Mouse (Mus musculus) lung, postnatal 10 days (tissue): ENCODE measurements around the gene Ppil1.
"Not testable (repeated sequence)": the region's sequence is repeated elsewhere in the genome, so short reads cannot be mapped to it uniquely, and the experiment has no call there.

Experiments
- DNase-seq: peaks from one replicate; pipeline ENCODE4 v3.0.0; 2021

The Ppil1 gene

DNA sequence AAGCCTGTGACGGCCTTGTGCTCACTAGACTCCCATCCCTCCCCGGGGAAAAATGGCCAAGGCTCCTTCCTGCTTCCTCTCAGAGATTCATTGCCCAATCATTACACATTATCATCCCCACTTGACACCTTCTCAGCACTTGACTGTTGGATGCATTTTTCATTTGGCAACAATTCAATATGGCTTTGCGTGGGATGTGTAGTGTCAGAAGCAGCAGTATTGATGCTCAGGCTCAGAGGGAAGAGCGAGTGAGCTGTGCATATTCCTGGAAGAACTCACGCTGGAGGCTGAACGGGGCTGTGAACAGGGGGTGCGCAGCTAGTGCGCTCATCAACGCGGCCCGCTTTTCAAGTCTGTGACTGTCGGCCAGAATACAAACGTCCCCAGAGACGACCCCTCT, 13.0 kb downstream of the Ppil1 start:
- not testable (repeated sequence) for DNase-seq

DNA sequence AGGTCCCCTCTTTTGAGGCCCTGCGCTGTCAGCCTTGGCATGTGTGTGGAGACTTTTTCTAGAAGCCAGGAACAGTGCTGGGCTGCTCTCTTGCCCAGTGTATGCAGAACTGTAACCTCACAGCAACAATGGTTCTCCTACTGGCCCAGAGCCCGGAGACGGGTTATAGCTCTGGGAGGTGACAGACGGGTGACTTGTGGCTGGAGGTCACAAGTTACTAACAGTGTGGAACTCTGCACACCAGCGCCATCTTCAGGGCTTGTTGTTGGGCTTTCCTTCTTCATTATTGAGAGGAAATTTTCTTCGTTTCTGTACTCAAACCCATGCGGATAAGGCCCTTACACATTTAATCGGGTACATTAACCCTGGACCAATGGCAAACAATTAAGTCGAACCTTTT, 14.5 kb downstream of the Ppil1 start:
- DNase-seq = peak; percentile 88

DNA sequence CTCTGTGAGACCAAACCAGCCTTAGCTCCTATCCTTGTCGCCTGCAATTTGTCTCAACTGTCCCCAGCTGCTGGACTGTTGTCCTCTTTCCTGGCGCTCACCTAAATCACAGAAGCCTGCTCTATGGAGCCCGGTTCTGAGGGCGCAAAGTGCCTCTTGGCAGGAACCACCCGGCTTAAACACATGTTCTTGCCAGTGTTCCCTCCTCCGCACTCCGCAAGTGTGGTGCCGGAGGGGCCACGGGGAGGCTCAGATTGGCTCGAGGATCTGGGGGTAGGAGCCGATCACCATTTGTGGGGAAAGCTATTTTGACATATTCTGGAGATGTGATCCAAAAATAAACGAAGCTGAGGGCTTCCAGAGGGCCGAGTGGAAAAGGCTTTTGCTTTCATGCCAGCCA, 16.1 kb downstream of the Ppil1 start:
- DNase-seq = peak; percentile 48

DNA sequence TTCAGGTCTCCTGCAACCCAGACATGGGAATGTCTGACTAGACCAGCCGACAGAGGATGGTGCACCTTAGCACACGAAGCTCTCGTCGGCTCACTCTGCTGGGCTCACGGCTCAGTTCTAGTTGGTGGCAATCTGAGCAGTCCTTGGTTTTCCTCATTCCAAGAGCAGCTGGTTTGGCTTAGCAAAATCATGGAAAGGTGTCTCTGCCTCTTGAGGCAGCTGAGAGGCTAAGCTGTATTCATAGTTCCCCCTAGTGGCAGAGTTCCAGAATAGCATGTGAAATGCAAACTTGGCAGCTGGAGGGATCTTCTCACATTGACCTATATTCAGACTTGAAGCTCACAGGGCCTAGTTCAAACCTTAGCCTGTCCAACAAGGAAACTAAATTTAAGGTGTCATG, 17.4 kb downstream of the Ppil1 start:
- peak; percentile 77 for DNase-seq

DNA sequence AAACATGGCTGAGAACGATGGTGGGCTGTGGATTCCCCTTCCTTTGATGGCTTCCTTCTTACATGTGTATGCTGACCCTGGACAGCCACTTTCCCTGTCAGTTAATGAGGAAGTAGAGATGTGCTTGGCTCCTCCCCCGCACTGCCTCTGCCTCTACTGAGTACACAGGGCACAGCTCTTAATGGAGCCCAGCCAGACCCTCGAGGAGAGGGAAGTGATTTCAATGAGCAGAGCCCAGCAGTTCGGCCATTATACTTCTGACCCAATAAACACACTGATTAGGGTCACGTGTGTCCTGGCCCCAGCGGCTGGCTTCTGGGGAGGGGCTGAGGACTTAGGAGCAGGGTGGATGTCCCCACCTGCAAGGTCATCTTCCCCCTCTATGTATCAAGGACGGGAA, 18.3 kb downstream of the Ppil1 start:
- DNase-seq = peak; percentile 52

DNA sequence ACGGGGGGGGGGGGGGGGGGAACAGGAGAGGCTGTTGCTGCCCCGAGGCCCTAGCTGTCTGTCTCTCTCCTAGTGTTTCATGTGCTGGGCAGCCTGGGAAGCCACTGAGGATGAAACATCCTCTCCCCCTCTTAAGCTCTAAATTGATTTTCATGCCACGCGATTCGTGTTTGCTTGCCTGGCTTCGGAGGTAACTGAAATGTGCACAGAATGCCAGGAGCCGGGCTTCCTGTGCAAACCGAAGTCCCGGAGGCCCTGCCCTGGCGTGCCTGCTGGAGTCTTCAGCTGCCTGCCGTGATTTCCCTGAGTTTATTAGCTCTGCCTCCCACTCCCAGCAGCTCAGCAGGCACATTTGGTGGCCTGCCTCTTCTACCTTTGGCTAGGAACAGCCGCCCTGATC, 19.1 kb downstream of the Ppil1 start:
- no peak for DNase-seq

DNA sequence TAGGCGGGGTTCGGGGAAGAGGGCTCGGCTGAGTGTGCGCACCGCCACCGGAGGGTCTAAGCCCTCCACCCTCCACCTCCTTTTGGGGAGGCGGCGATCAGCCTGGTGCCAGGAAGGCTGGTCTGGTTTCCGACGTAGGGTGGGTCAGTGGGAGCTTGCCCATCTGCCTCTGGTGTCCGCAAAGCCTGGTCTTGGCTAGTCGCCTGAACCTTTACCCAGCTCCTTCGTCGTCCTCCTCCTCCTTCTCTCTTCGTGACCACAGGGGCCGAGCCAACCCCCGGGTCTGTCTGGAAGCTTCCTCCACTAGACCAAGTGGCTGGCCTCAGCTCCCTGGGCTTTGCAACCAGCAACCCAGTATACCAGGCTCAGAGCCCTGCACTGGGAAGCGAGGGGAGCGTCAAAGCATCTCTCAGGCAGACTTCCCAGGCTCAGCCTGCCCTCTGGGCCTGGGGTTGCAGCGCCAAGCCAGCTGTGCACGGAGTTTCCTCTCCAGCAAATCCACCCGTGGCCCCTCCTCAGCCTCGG, 25.5 kb downstream of the Ppil1 start:
- DNase-seq = no peak

DNA sequence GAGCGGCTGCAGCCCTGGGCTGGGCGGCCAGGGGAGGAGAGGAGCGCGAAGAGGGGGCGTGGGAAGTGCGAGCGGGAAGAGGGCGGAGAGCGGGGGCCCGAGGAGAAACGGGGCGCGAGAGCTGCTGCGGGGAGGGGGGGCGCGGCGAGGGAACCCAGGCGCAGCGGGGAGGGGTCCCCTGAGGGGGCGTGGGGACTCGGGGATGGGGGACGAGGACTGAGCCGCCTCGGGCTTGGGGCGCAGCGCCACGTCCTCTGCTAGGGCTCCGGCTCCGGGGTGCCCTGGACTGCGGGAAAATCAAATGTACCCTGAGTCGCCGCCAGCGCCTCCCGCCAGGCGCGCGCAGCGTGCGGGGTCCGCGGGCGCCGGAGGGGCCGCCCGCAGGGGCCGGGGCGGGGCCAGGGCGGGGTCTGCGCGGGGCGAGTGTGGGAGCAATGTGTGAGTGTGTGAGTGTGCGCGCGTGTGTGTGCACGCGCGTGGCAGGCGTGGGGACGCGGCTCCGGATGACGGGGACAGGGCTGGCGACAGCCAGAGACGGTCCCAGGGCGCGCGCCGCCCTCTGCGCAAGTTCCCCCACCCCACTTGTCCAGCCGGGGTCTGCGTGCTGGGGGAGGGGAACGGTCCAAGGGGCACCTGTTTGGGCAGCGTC, 26.1 kb downstream of the Ppil1 start, which contains the start of gene Cpne5:
Gene Cpne5, minus strand, starts transcription at position 396 of the 649 bp plus-strand sequence.
- peak; percentile 40 for DNase-seq

DNA sequence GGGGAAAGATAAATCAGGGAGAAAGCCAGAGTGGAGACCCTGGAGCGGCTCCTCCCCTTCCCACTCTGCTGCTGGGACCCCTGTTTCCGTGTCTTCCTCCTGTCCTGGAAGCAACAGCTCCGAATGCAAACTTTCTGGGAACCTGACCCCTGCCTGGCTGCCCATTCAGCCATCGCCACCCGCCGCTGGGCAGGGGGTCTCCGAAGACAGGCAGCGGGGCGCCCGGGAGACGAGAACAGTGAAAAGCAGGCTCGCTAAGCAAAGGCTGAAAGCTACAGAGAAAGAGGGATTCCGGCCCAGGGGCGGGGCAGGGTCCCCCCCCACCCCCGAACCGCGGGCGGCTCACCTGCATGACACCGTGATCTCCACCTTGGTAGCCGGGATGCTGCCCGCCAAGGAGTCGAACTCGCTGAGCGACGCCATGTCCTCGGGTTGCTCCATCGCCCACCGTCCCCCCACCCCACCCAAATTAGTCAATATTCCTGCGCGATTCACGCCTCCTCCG, 26.7 kb downstream of the Ppil1 start:
- no peak for DNase-seq

DNA sequence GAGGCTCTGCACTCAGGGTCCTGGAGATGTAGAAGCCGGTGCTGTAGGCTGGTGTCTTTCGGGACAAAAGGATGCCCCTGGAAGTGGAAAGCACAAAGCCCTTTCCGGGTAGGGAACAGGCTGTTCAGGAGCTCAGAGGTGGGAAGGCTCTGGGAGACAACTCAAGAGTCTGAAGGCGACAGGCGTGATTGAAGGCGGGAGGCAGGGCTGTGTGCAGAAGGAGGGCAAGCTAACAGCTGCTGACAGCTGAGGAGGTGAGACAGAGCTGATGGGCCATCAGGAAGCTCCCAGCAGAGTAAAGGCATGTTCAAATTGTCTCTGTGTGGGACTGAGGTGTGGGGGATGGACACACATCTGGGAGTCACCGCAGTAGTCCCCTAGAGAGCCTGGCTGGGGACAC, 27.9 kb downstream of the Ppil1 start:
- no peak for DNase-seq

DNA sequence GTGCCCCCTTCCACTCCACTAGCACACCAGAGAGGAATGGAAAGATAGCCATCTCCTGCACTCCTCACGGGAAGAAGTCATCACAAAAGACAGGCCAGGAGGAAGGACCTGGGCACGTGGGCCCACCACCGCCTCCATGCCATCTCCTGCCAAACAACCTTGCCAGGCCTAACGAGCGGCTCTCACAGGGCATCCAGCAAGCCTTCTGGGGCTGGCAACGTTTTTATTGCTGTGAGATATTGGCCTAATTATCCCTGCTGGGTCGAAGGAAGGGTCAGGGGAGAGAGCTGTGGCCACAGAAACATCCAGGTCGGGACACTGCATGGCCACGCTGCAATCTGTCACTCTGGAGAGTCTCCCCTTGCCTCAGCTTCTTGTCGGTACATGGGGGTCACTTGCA, 32.9 kb downstream of the Ppil1 start:
- DNase-seq = no peak

DNA sequence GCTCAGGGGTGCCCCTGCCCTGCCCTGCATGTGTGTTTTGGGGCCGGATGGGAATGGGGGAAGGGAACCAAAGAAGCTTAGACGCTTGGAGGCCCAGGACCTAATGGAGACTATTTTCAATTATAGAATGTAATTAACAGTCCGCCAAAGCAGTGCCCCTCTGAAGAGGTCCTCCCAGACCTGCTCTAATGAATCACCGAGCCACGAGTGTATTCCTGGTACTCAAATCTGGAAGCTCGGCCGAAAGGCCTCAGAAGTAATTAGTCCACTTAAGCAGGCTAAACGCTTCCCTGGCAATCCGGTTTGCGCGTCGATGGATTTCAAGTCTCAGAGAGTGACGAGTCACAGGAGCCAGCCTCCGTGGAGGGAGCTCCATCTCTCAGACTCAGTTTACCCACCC, 43.4 kb downstream of the Ppil1 start:
- DNase-seq = no peak

DNA sequence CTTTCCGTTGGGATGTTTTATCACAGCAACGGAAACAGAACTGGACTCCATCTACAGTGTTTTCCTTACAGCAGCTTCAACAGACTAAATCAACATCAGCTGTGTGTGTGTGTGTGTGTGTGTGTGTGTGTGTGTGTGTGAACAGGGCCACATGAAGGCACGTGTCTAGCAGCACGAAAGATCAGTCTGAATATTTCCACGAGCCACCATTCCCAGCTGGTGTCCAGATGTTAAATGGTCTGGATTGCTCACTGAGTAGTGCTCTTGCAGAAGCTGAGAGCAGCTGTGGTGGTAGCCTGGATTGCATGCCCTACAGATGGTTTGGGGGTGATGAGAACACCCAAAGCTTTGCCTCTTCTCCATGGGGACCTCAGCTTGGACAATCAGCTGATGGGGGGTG, 46.0 kb downstream of the Ppil1 start:
- DNase-seq = no peak

DNA sequence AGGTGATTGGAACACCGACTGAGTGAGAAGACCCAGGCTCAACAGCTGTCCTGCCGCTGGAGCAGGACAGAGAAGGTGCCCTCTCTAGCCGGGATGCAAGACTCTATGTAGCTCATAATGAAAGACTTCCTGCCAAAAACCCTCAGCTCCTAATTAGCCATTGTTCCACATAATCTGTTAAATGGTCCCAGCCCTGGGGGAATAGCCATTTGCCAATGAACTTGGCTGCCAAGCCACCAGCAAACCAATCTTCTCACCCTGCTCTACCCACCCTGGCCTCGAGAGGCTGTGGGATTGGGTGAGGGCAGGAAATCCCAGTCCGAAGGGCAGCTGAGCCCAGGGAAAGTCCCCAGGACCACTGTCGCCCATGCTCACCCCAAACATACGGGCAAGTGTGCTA, 47.9 kb downstream of the Ppil1 start:
- DNase-seq = no peak

DNA sequence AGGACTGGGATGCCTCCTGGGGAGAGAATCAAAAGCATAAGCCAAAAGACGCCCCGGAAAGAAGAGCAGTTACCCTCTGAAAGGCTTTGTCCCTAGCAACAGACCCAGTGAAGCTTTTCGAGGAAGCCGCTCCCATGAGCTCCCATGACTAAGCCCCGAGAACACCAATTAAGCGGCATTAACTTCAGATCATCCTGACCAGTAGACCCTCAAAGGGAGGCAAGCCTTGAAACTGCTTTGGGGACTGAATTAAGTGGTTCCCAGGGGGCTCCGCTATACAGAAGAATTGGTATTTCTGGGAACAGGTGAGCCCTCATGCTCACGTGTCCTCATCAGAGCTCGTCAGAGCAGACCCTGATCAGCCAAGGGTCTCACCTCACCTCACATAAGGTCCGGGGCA, 49.3 kb downstream of the Ppil1 start:
- no peak for DNase-seq

DNA sequence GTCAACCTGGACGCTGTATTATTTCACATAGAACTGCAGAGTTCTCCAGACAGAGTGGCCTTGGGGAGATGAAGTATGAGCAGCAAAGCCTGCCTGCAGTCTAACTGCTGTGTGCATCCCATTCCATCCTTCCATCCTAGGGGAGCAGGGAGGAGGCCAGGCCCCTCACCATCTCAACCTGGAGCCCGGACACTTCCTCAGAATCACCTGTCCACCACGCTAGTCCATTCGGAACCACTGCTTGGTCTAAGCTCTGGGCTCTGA, 49.9 kb downstream of the Ppil1 start:
- DNase-seq = no peak

DNA sequence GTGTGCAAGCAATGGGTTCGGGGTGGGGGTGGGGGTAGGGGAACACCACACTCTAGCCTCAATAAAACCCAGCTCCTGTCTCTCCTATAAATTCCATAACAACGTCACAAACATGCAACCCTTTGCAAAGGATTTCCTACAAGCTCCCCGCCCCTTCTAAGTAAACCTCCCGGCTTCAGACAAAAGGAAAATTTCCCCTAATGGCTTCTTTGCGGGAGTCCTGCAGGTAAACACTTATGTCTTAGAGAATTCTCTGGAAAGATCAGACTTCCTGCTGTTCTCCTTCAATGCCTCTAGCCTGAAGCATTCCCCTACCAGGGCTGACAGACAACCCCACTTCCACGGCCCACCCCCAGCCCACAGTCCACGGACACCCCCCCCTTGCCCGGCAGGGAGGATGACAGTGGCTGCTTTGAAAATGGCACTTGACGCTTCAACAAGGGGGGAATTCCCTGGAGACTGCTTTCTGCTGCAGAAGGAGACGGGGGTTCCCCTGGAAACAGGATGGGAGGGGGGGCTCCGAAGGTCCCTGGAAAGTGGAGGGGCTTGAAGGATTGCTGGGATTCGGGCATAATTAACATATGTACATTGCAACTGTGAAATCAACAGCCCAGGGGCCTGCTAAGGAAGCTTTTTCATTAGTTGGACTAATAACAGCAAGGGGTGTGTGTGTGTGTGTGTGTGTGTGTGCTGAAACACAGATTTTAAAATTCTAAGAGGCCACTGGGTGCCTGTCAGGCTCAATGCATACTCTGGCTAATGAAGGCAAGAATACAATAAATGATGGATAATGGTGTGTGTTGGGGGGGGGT, 50.4 kb downstream of the Ppil1 start:
- no peak for DNase-seq

DNA sequence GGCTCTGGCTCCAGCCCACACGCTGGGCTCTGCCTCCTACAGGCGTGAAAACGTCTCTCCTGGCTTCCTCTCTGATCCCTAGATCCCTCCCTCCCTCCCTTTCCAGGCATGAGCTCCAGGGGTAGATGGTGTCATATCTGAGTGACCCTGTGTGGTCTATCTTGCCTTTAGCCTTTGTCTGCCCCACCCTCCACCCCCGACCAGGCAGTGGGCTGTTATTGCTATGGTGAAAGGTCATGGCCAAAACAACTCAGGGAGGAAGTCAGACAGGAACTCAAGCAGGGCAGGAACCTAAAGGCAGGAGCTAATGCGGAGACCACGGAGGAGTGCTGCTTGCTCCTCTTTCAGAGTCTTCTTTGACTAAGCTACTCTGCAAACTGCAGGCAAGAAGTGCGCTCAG, 52.1 kb downstream of the Ppil1 start:
- no peak for DNase-seq

DNA sequence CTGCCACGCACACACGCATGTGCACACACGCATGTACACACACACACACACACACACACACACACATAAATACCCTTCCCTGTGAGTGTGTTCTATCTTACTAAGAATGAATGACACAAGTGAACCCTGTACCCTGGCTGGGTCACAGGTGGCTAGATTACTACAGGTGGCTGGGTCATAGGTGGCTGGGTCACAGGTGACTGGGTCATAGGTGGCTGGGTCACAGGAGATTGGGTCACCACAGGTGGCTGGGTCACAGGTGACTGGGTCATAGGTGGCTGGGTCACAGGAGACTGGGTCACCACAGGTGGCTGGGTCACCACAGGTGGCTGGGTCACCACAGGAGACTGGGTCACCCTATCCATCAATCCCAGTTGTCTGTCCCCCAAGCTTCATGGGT, 53.9 kb downstream of the Ppil1 start:
- DNase-seq = no peak

DNA sequence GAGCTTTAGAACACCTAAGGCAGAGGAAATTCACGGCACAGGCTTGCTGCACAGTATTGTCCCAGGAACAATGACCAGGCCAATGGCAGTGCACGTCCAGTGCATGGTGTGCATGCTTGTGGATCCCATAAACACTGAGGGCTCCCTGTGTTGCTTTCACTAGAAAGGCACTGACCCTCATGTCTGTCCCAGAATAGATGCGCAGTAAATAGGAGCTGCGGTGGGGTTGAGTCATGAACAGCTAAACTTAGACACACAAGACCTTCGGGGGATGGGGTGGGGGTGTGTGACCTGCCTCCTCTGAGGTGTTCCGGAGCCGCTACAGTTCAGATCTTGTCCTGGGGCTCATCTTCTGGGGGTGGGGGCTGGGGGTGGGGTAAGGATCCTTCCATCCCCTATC, 57.9 kb downstream of the Ppil1 start:
- DNase-seq = no peak

DNA sequence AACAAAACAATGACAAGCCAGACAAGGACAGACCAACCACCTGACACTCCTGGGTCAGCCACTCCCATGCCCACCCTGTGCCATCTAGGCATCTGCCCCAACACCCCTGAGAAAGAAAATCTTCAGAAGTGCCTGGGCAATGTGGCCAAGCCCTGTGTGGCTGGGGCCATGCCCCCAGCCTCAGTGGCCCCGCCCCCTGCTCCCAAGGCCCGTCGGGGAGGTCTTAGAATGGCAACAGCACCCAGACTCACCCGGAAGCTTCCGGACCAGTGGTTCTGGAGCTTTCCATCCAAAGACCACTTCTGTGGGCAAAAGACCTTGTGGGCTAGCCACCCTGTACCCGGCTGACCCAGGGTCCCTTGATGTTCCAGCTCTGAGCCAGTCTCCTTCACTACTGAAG, 61.4 kb downstream of the Ppil1 start:
- no peak for DNase-seq
